Mouse (Mus musculus) forebrain, embryonic 15.5 days (tissue): ENCODE data around the gene Cs. TPM values are rescaled to one million over a fixed set of nuclear protein-coding genes. Genes with fewer than 3 reads are reported as not detected.

Experiments
- ATAC-seq: fragments of 200-750 bp; cut with Nextera tagmentation; replicated peaks from 2 replicates; pipeline ENCODE4 v1.8.0; 2017; ENCODE audit warnings: mild to moderate bottlenecking, moderate TSS enrichment, moderate library complexity
- H3K27ac ChIP-seq: fragments of 300-500 bp; sonication (generic); replicated peaks from 2 replicates; pipeline ENCODE4 v1.5.1; 2015; ENCODE audit warnings: mild to moderate bottlenecking, inconsistent platforms
- H3K27me3 ChIP-seq: fragments of 300-500 bp; sonication (generic); 2 replicates; pipeline ENCODE4 v1.6.1; 2015; ENCODE audit warnings: inconsistent platforms
- H3K36me3 ChIP-seq: fragments of 300-500 bp; sonication (generic); 2 replicates; pipeline ENCODE4 v1.6.1; 2015; ENCODE audit warnings: mild to moderate bottlenecking, inconsistent platforms
- H3K4me1 ChIP-seq: fragments of 300-500 bp; sonication (generic); 2 replicates; pipeline ENCODE4 v1.6.1; 2015; ENCODE audit warnings: inconsistent platforms
- H3K4me2 ChIP-seq: fragments of 300-500 bp; sonication (generic); replicated peaks from 2 replicates; pipeline ENCODE4 v1.6.1; 2015; ENCODE audit warnings: mild to moderate bottlenecking, inconsistent platforms
- H3K4me3 ChIP-seq: fragments of 300-500 bp; sonication (generic); 2 replicates; pipeline ENCODE4 v1.5.1; 2015; ENCODE audit warnings: mild to moderate bottlenecking, inconsistent platforms
- H3K9ac ChIP-seq: fragments of 300-500 bp; sonication (generic); replicated peaks from 2 replicates; pipeline ENCODE4 v1.6.1; 2015; ENCODE audit warnings: mild to moderate bottlenecking, inconsistent platforms
- H3K9me3 ChIP-seq: fragments of 300-500 bp; sonication (generic); 2 replicates; pipeline ENCODE4 v1.6.1; 2016; ENCODE audit warnings: inconsistent platforms
- WGBS: fragments of 180-500 bp; shearing (Covaris S2); methylation state at CpG from one replicate; pipeline ENCODE4 v1.1.7; 2015; ENCODE audit warnings: mixed read lengths; 5-methylcytosine and 5-hydroxymethylcytosine counted together
- polyA plus RNA-seq: library from polyadenylated mRNA; unstranded; fragments of >200 nt; fragmentation: Nextera tagmentation; extraction: Ambion mirVana; gene quantifications from 2 replicates; pipeline ENCODE4 v1.2.1, GENCODE M21; 2015

The Cs gene
- polyA plus RNA-seq, 1 experiment from 2014 or later: 233 TPM

DNA sequence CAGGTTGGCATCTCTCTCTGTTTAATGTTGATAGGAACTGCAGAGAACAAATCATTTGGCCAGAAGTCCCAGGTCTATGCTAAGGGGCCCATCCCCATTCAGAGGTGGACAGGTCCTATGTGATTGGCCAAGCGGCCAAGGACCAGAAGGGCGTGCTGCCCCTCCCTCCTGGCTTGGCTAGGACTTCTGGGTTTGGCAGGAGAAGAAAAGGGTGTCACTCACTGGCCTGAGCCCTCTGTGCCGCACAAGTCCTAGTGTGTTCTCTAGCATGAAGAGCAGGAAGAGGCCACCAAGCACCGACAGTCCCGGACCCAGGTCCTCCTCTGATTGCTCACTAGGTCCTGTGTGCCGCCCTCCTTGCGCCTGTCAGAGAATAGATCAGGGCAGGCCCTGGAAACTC is 59.9 kb downstream of the Cs start:
- no peak for ATAC-seq
- Histone ChIP-seq H3K4me3 (no peak overlapping the region), H3K36me3 (peaks cover 23% of the 10 kb centered on the region), H3K27ac (no peak overlapping the region), H3K9me3 (no peaks in the 10 kb centered on the region), H3K27me3 (no peaks in the 10 kb centered on the region), H3K4me1 (no peaks in the 10 kb centered on the region), H3K9ac (no peak overlapping the region), H3K4me2 (no peak overlapping the region)
- 68% methylated on average over 7 of the region's 7 CpGs for WGBS

DNA sequence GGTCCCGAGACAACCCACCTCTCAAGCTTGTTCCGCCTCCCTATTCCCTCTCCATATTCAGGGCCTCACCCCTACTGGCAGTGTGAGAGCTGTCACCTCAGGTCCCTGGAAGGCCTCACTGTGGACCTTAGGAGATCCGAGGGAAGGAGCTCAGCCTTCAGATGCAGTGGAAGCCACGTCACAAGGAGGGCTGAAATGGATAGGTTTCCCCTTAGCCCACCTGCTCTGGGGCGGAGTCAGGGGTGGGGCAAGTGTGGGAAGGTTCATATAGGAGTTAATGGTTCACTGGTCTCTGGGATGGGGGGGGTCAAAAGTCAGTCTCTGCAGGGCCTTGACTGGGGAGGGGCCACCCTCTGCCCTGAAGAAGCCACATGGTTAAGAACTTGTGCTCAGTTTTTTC is 62.8 kb downstream of the Cs start:
- no peak for ATAC-seq
- H3K27ac ChIP-seq: no peak overlapping the region
- H3K36me3 ChIP-seq: peaks cover 13% of the 10 kb centered on the region
- no peak overlapping the region for H3K4me3 ChIP-seq
- H3K9me3 ChIP-seq: no peaks in the 10 kb centered on the region
- no peaks in the 10 kb centered on the region for H3K27me3 ChIP-seq
- 37% methylated on average over 5 of the region's 5 CpGs for WGBS
- H3K9ac ChIP-seq: no peak overlapping the region
- no peak overlapping the region for H3K4me2 ChIP-seq
- no peaks in the 10 kb centered on the region for H3K4me1 ChIP-seq

DNA sequence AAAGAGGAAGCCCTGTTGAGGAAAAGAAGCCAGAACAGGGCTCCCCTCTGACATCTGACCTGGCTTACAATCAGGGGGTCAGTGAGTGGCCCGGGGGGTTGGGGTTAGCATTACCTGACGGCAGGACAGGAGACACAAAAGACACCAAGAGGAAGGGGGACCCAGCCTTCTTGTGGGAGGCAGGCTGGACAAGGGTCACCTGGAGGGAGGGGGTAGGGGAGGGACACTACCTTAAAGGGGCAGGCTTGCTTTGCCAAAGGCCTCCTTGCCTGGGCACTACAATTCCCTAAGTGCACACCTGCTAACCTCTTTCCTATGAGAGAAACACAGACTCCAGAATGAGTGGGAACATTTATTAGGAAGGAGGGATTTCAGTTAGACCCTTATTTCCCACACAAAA is 63.5 kb downstream of the Cs start, which contains the start of gene Slc39a5:
TSS of gene Slc39a5 (minus strand) at position 174 of the 400 bp plus-strand sequence.
- no peaks in the 10 kb centered on the region for H3K27me3 ChIP-seq
- 11% methylated on average over 2 of the region's 2 CpGs for WGBS
- H3K9ac ChIP-seq: no peak within 1 kb of the TSS
- no peak within 1 kb of the TSS for H3K4me2 ChIP-seq
- H3K27ac ChIP-seq: no peak within 1 kb of the TSS
- H3K9me3 ChIP-seq: no peaks in the 10 kb centered on the region
- no peak within 1 kb of the TSS for H3K4me3 ChIP-seq
- H3K4me1 ChIP-seq: no peaks in the 10 kb centered on the region
- ATAC-seq: no peak
- peaks cover 8% of the 10 kb centered on the region for H3K36me3 ChIP-seq

DNA sequence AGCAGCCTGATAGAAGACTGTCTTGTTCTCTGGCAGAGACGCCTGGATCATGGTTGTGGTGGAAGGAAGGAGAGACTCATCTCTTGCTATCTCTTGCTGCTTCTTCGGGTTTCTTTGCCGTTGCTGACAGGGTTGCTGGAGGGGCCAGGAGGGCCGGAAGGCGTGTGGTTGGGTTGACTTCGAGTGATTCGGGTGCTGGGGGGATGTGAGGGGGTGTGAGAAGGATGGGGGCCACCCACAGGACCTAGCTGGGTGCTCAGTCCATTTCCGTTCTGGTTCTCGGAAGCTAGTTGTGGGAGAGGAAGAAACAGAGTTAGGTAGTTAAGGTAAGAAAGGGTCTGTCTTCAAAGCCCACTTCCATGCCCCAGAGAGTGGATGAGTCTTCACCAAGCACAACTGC is 64.1 kb downstream of the Cs start:
- 80% methylated on average over 9 of the region's 9 CpGs for WGBS
- Histone ChIP-seq H3K9me3 (no peaks in the 10 kb centered on the region), H3K4me3 (no peak overlapping the region), H3K27ac (no peak overlapping the region), H3K36me3 (peaks cover 8% of the 10 kb centered on the region), H3K4me2 (no peak overlapping the region), H3K9ac (no peak overlapping the region), H3K27me3 (no peaks in the 10 kb centered on the region), H3K4me1 (no peaks in the 10 kb centered on the region)
- ATAC-seq: no peak

DNA sequence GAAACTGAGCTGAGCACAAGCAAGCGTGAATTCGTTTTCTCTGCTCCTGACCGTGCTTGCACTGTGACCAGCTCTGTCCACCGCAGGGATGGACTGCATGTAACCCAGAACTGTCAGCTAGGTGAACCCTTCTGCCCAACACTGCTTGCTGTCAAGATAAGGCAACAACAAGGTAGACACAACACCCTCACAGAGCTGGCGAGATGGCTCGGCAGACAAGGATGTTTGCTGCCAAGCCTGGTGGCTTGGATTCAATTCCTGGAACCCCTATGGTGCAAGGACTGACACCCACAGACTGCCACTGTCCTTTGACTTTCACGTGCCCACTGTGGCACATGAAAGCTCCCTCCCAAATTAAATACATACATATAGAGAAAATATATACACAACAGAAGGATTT is 66.4 kb downstream of the Cs start:
- WGBS: 78% methylated on average over 7 of the region's 7 CpGs
- no peak for ATAC-seq
- H3K27ac ChIP-seq: no peak overlapping the region

DNA sequence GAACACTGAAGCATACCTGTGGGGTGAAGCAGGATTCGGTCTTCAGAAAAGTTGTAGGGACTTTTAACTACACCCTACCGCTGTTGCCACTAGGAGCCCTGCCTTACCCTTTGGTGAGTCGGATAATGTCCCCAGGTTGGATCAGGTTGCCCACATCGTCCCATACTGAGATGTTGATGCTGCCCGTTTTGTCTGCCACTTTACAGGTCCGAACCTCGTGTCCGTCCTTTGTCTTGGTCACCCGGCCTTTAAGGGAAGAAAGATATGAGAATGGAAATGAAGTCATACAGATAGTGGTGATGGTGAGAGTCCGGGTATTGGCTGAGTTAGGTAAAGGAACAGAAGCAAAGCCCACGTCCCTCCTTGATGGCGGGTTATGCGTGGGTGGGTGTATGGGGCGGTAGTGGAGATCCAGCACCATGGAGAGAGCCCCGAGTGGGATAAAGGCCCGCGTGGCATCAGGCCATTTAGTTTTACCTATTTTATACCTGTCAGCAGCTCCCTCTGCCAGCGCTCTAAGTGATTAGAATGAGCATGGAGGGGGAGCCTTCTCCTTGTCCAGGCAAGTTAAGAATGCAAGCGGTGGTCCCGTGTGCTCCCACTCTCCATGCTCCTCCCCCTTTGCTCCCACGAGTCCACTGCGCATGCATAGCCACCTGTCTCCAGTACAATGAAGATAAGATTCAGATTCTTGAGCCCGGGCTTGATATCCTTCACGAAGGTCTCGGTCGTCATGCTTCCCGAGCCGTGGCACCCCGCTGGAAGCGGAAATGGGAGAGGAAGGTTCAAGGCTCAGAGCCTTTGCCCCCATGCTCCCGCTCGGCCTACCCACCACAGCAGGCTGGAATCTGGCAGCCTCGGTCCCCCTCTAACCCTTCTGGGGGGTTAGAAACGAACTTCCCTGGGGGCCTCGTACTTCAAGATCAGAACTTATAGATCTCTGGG is 71.3 kb downstream of the Cs start:
- peak overlapping the region; percentile 99 for H3K27ac ChIP-seq
- no peaks in the 10 kb centered on the region for H3K27me3 ChIP-seq
- H3K9me3 ChIP-seq: no peaks in the 10 kb centered on the region
- 17% methylated on average over 35 of the region's 35 CpGs for WGBS
- H3K4me2 ChIP-seq: peak overlapping the region; percentile 99
- H3K4me1 ChIP-seq: peaks cover 46% of the 10 kb centered on the region
- peaks cover 9% of the 10 kb centered on the region; the same call in 1 of the 2 replicates for H3K36me3 ChIP-seq
- H3K4me3 ChIP-seq: peak overlapping the region; percentile 98
- ATAC-seq: peak; percentile 23
- peak overlapping the region; percentile 90 for H3K9ac ChIP-seq

More for the DNA sequence above, 66.4 kb downstream of the Cs start:
- Histone ChIP-seq H3K9ac (no peak overlapping the region), H3K4me2 (no peak overlapping the region), H3K4me3 (no peak overlapping the region), H3K27me3 (no peaks in the 10 kb centered on the region), H3K36me3 (peaks cover 10% of the 10 kb centered on the region), H3K4me1 (peaks cover 12% of the 10 kb centered on the region), H3K9me3 (no peaks in the 10 kb centered on the region)

DNA sequence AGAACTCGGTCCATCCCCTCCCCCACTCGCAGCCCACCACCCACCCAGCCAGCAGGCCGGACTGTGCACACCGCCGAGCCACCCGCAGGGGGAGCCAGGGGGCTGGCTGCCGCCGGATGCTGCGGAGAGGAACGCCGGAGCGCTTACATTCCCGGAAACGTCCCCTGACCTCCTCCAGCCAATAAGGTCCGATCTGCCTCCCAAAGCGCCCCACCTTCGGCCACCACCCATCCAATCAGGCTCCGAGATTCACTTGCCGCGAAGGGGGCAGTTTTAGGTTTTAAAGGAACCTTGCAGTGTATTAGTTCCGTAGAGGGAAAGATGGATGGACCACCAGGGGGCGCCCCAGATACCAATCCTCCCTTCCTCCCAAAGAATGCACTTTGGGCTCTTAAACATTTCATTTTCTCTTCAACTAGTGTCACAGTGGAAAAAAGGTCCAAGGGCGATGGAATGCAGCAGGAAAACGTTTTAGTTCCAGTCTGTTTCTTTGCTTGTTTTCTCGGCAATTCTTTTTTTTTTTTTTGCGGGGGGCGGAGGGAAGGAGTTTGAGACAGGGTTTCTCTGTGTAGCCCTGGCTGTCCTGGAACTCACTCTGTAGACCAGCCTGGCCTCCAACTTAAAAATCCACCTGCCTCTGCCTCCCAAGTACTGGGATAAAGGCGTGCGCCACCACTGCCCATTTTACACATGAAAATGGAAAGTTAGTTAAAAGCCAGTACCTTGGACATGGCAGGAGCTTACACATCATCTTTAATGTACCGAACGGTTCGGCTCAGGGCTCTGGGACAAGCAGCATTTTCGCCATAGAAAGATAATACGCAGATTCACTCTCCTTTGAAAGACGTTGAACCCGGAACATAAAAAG is 72.4 kb downstream of the Cs start:
- peak overlapping the region; percentile 90 for H3K9ac ChIP-seq
- H3K4me2 ChIP-seq: peak overlapping the region; percentile 99
- H3K9me3 ChIP-seq: no peaks in the 10 kb centered on the region
- peak overlapping the region; percentile 98 for H3K4me3 ChIP-seq
- H3K27ac ChIP-seq: peak overlapping the region; percentile 99
- peak; percentile 86 for ATAC-seq
- peaks cover 13% of the 10 kb centered on the region for H3K36me3 ChIP-seq
- 4% methylated on average over 36 of the region's 36 CpGs for WGBS
- H3K4me1 ChIP-seq: peaks cover 54% of the 10 kb centered on the region
- H3K27me3 ChIP-seq: no peaks in the 10 kb centered on the region

DNA sequence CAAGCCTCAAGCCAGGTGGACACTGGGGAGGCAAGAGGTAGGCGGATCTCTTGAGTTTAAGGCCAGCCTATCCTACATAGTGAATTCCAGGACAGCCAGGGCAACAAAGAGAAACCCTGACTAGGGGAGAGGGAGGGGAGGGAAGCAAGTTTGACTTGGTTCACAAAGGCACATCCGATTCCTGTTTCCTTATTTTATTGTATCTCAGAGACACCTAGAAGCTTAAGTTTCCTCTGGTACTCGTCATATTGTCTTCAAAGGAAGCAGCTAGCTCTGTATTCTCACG is 73.0 kb downstream of the Cs start:
- no peaks in the 10 kb centered on the region for H3K27me3 ChIP-seq
- H3K27ac ChIP-seq: peak overlapping the region; percentile 99
- peak overlapping the region; percentile 98 for H3K4me3 ChIP-seq
- no peak for ATAC-seq
- H3K4me1 ChIP-seq: peaks cover 54% of the 10 kb centered on the region
- peak overlapping the region; percentile 93; the same call in 1 of the 2 replicates for H3K9ac ChIP-seq
- H3K36me3 ChIP-seq: peaks cover 18% of the 10 kb centered on the region
- H3K9me3 ChIP-seq: no peaks in the 10 kb centered on the region
- 20% methylated on average over 4 of the region's 4 CpGs for WGBS
- H3K4me2 ChIP-seq: peak overlapping the region; percentile 99

DNA sequence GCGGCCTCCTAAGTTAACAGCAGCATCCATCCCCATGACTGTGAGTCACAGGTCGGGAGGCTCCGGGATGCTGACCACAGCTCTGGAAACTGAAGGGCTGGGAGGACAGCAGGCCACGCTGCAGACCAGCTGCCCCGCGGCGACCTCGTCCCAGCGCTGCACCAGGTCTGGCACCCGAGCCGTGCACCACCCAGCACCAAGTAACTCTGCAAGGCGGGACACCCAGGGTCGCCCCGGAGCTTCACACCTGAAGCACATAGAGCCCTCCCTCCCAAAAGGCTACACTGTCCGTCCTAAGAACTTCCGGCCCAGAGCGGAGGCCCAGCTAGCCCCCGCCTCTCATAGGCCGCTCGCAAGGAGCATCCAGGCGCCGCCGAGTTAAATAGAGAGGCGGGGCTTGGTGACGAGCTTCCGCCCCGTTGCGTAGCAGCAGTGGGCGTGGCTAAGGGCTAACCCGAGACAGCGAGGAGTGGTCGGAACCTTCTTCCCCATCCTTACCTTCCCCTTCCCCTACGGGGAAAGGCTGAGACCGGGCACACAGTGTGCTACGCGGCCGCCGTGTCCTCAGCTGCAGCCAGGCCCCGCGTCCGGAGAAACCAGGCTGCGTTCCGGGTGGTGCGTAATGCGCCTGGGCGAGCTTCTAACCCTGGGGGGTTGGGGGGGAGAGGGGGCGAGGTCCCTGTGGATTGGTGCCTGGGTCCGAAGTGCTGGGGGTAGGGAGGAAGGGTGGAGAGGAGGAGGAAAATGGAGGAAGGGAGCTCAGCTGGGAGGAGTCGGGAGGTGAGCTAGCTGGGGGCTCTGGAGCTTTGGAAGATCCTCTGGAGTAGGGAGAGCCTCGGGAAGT is 73.9 kb downstream of the Cs start, which contains the start of the genes Nabp2 and Rnf41:
TSS of gene Nabp2 (minus strand) at position 282 of the 844 bp plus-strand sequence.
TSS of gene Rnf41 (plus strand) at position 447 of the 844 bp plus-strand sequence.
- under 1% methylated on average over 50 of the region's 50 CpGs for WGBS
- Histone ChIP-seq H3K4me3 (peak within 1 kb of the TSS; percentile 98), H3K4me2 (peak within 1 kb of the TSS; percentile 99), H3K9ac (peak within 1 kb of the TSS; percentile 93), H3K9me3 (no peaks in the 10 kb centered on the region), H3K36me3 (peaks cover 27% of the 10 kb centered on the region), H3K27ac (peak within 1 kb of the TSS; percentile 99), H3K27me3 (no peaks in the 10 kb centered on the region), H3K4me1 (peaks cover 54% of the 10 kb centered on the region)
- ATAC-seq: peak; percentile 90

DNA sequence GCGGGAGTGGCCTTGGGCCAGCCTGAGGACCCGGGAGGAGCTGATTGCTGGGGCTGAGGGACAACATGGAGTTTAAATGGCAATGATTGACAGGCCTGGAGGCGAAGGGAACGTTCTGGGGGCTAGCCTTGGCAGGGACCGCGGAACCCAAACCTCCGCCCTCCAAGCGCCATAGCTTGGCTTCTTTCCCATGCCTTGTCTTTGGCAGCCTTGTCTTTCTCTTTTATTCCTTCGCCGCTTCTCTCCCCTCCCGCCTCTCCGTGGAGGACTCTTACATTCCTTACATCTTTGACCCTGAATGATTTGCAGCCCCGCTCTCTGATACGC is 74.5 kb downstream of the Cs start:
- peak overlapping the region; percentile 93 for H3K9ac ChIP-seq
- WGBS: 0% methylated on average over 14 of the region's 14 CpGs
- peak overlapping the region; percentile 99 for H3K4me2 ChIP-seq
- H3K27ac ChIP-seq: peak overlapping the region; percentile 99
- peaks cover 33% of the 10 kb centered on the region for H3K36me3 ChIP-seq
- H3K9me3 ChIP-seq: no peaks in the 10 kb centered on the region
- no peak for ATAC-seq
- H3K4me1 ChIP-seq: peaks cover 54% of the 10 kb centered on the region
- H3K27me3 ChIP-seq: no peaks in the 10 kb centered on the region
- H3K4me3 ChIP-seq: peak overlapping the region; percentile 98
